Mouse (Mus musculus) intestine, postnatal 0 days (tissue): ENCODE data around the gene Fam76b. TPM values are rescaled to one million over a fixed set of nuclear protein-coding genes. Genes with fewer than 3 reads are reported as not detected.

Experiments
- ATAC-seq: fragments of 200-750 bp; cut with Nextera tagmentation; 2 replicates; pipeline ENCODE4 v1.8.0; 2017; ENCODE audit warnings: mild to moderate bottlenecking, moderate TSS enrichment, moderate library complexity
- H3K27ac ChIP-seq: fragments of 300-500 bp; sonication (generic); 2 replicates; pipeline ENCODE4 v1.5.1; 2014; ENCODE audit warnings: mild to moderate bottlenecking, low read depth, low read length, moderate library complexity
- H3K27me3 ChIP-seq: fragments of 300-500 bp; sonication (generic); replicated peaks from 2 replicates; pipeline ENCODE4 v1.6.1; 2014; ENCODE audit warnings: low read length, mixed read lengths; ENCODE audit not compliant: control insufficient read depth, insufficient read depth
- H3K36me3 ChIP-seq: fragments of 300-500 bp; sonication (generic); 2 replicates; pipeline ENCODE4 v1.6.1; 2014; ENCODE audit warnings: mild to moderate bottlenecking, moderate library complexity; ENCODE audit not compliant: control insufficient read depth, insufficient read depth
- H3K4me1 ChIP-seq: fragments of 300-500 bp; sonication (generic); replicated peaks from 2 replicates; pipeline ENCODE4 v1.6.1; 2014; ENCODE audit warnings: antibody characterized with exemption, low read length, mixed read lengths; ENCODE audit not compliant: control insufficient read depth, insufficient read depth
- H3K4me2 ChIP-seq: fragments of 300-500 bp; sonication (generic); replicated peaks from 2 replicates; pipeline ENCODE4 v1.6.1; 2014; ENCODE audit warnings: low read depth, mild to moderate bottlenecking, moderate library complexity
- H3K4me3 ChIP-seq: fragments of 300-500 bp; sonication (generic); 2 replicates; pipeline ENCODE4 v1.5.1; 2014; ENCODE audit warnings: low read depth, low read length
- H3K9ac ChIP-seq: fragments of 300-500 bp; sonication (generic); 2 replicates; pipeline ENCODE4 v1.6.1; 2014; ENCODE audit warnings: mild to moderate bottlenecking, low read depth, low read length
- H3K9me3 ChIP-seq: fragments of 300-500 bp; sonication (generic); 2 replicates; pipeline ENCODE4 v1.6.1; 2016; ENCODE audit warnings: mixed run types; ENCODE audit not compliant: control insufficient read depth
- CTCF ChIP-seq: sonication (generic); IDR thresholded peaks from 2 replicates; pipeline ENCODE4 v1.5.1; 2016; ENCODE audit warnings: low read depth, mild to moderate bottlenecking, control low read depth, antibody characterized with exemption, moderate library complexity
- WGBS: fragments of 180-500 bp; shearing (Covaris S2); extraction: QIAGEN DNeasy Blood & Tissue Kit; methylation state at CpG from one replicate; pipeline ENCODE4 v1.1.7; 2014; 5-methylcytosine and 5-hydroxymethylcytosine counted together
- polyA plus RNA-seq: library from polyadenylated mRNA; unstranded; fragments of >200 nt; fragmentation: Nextera tagmentation; extraction: Ambion mirVana; gene quantifications from 2 replicates; pipeline ENCODE4 v1.2.1, GENCODE M21; 2015

Fam76b gene
- polyA plus RNA-seq, 1 experiment from 2014 or later: 10.9 TPM

DNA sequence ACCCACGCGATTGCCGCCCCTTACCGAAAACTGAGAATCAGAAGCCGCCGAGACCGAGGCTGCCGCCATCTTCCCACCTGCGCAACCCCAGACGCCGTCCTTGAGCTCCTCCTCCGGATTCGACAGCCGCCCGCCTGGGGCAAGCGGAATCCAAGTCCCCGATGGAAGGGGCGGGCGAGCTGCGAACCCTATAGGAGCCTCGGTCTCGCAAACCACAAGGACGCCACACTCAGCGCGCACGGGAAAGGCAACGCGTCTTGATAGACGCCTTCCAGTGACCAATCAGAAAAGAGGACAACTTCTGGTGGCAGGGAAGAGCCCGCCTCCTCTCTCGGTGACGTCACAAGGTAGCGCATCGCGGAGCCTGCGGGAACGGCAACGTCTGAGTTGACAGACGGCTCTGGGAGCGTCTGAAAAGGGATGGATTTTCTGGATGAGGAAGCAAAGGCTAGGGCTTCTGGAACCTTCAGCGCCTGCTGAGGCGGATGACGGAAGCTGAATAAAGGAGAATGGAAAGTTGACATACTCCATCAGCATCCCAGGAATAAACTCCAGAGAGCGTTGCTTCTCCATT lies 597 bp upstream of the Fam76b start, which contains the start of gene Cep57:
Gene Cep57 (minus strand): TSS at position 276 of the 574 bp plus-strand sequence.
- WGBS: under 1% methylated on average over 44 of the region's 44 CpGs
- Histone ChIP-seq H3K9ac (peak within 1 kb of the TSS; percentile 90), H3K4me1 (no peaks in the 10 kb centered on the region; the same call in 1 of the 2 replicates), H3K27ac (peak within 1 kb of the TSS; percentile 99), H3K4me2 (peak within 1 kb of the TSS; percentile 80), H3K36me3 (peaks cover 12% of the 10 kb centered on the region; the same call in 1 of the 2 replicates), H3K4me3 (peak within 1 kb of the TSS; percentile 71), H3K9me3 (no peaks in the 10 kb centered on the region), H3K27me3 (no peaks in the 10 kb centered on the region)
- ATAC-seq: peak; percentile 92
- TF ChIP-seq CTCF: no peak

DNA sequence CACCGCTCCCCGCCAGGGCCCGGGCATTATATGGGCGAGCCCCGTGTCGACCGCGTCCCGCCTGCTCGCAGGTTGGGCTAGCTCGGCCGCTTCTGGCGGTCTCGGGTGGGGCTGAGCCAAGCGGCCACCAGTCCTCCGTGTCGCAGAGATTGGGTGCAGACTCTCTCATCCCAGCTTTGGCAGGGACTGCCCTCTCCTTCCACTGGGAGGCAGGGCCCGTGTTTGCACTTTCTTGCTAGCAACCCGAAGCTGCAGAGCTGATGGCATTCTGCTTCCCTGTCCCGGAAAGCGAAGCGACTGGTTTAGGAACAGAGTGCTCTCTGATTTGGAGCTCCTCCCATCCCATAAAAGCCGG lies 548 bp downstream of the Fam76b start:
- under 1% methylated on average over 23 of the region's 23 CpGs for WGBS
- Histone ChIP-seq H3K36me3 (peaks cover 21% of the 10 kb centered on the region), H3K9ac (peak overlapping the region; percentile 90), H3K27ac (peak overlapping the region; percentile 99), H3K4me1 (no peaks in the 10 kb centered on the region; the same call in 1 of the 2 replicates), H3K4me3 (peak overlapping the region; percentile 71), H3K9me3 (no peaks in the 10 kb centered on the region), H3K27me3 (no peaks in the 10 kb centered on the region), H3K4me2 (peak overlapping the region; percentile 79)
- ATAC-seq: peak; percentile 11
- peak; percentile 27; the same call in 1 of the 2 replicates for TF ChIP-seq CTCF

DNA sequence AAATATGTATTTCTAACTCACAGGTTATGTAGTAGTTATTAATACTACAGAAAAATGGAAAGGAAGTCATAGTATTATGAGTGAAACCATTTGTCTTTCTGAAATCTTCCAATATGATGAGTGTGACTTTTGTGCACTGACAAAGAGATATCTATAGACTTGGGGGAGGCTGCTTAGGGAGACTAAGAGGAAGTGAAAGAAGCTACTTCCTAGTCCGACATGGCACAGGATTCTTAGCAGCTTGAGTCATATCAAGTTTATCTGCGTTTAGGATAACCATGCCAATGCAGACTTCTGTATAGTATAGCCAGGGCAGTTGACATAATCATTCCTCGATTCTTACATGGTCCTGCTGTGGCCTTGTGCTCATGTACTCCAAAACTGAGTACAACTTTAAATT lies 7.7 kb downstream of the Fam76b start:
- Histone ChIP-seq H3K4me2 (no peak overlapping the region), H3K27ac (no peak overlapping the region), H3K4me3 (no peak overlapping the region), H3K9ac (no peak overlapping the region), H3K9me3 (no peaks in the 10 kb centered on the region), H3K27me3 (no peaks in the 10 kb centered on the region), H3K4me1 (no peaks in the 10 kb centered on the region), H3K36me3 (peaks cover 69% of the 10 kb centered on the region)
- TF ChIP-seq CTCF: no peak
- ATAC-seq: no peak
- 82% methylated on average over 3 of the region's 3 CpGs for WGBS

- Histone ChIP-seq H3K4me1 (no peaks in the 10 kb centered on the region), H3K36me3 (peaks cover 72% of the 10 kb centered on the region), H3K27ac (no peak overlapping the region), H3K9me3 (no peaks in the 10 kb centered on the region), H3K27me3 (no peaks in the 10 kb centered on the region), H3K4me3 (no peak overlapping the region), H3K4me2 (no peak overlapping the region), H3K9ac (no peak overlapping the region)
- no peak for TF ChIP-seq CTCF
- WGBS: 49% methylated on average over 2 of the region's 2 CpGs
- no peak for ATAC-seq
Observed at GRCm38 (mm10) chr9:13836726-13837125, 9.2 kb downstream of the Fam76b start.

DNA sequence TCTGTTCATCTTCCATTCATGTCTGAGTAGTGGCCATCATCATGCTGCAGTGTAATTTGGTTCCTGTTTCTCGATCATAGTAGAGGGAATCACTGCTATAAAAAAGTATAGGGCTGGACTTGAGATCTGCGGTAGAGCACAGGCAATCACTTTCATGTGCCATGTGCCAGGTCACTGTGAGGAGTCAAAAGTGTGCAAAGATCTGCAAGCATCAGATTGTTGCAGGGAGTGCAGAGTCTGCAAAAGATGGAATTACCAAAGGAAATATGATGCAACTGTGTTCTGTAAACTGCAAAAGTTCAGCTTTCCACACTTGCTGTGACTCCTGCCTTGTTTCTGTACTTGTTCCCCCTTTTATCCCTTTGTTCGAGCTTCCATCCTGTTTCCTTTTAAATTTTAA lies 20.1 kb downstream of the Fam76b start:
- 73% methylated on average over 3 of the region's 3 CpGs for WGBS
- no peak overlapping the region for H3K27ac ChIP-seq
- H3K4me1 ChIP-seq: no peaks in the 10 kb centered on the region
- H3K36me3 ChIP-seq: peaks cover 13% of the 10 kb centered on the region
- no peaks in the 10 kb centered on the region for H3K27me3 ChIP-seq
- no peak overlapping the region for H3K9ac ChIP-seq
- no peak overlapping the region for H3K4me2 ChIP-seq
- no peaks in the 10 kb centered on the region for H3K9me3 ChIP-seq
- no peak for ATAC-seq
- no peak for TF ChIP-seq CTCF
- H3K4me3 ChIP-seq: no peak overlapping the region

GRCm38 (mm10) chr9:13848481-13849480 lies 21.3 kb downstream of the Fam76b start:
- TF ChIP-seq CTCF: peak; percentile 79

More at GRCm38 (mm10) chr9:13848481-13849480, 21.3 kb downstream of the Fam76b start:
- H3K4me3 ChIP-seq: no peak overlapping the region
- WGBS: 77% methylated on average over 10 of the region's 10 CpGs
- H3K9me3 ChIP-seq: no peaks in the 10 kb centered on the region
- ATAC-seq: peak; percentile 49
- H3K9ac ChIP-seq: no peak overlapping the region
- H3K36me3 ChIP-seq: 0 out of 2 replicates have a peak, but pooled peaks cover 5% of the 10 kb centered on the region
- H3K27me3 ChIP-seq: no peaks in the 10 kb centered on the region
- H3K4me2 ChIP-seq: no peak overlapping the region
- no peak overlapping the region for H3K27ac ChIP-seq
- no peaks in the 10 kb centered on the region for H3K4me1 ChIP-seq
